Mouse (Mus musculus) bone marrow macrophage, adult 2 months (primary cell): ENCODE measurements around the gene Slitrk6.

Experiments used
- CTCF ChIP-seq: IDR thresholded peaks from 2 replicates; pipeline ENCODE4 v1.5.1; 2012; ENCODE audit warnings: low read depth, mild to moderate bottlenecking, low read length, moderate library complexity
- POLR2A ChIP-seq: IDR thresholded peaks from 2 replicates; pipeline ENCODE4 v1.6.1; 2012; ENCODE audit warnings: mild to moderate bottlenecking, low read depth, low read length, borderline replicate concordance

DNA sequence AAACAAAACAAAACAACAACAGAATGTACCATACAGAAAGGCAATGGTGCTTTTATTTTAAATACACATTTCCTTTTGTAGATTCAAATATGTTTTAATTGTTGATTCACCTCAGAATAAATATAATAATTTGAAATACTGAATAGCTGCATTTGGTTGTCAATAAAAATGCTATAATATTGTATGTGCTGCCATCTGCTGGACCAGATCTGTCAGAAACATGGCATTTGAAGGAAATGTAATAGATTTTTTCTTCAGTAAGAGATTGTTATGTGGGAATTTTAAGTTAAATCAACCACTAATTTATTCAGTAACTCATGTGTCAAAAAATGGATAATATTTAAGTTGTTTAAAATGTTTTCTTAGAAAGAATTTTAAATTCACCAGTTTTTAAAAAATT is 22.6 kb upstream of the Slitrk6 start:
- TF ChIP-seq POLR2A: no peak
- no peak for TF ChIP-seq CTCF
